Mouse (Mus musculus) liver, embryonic 15.5 days (tissue): ENCODE measurements around the gene Prss23. TPM values are rescaled to one million over a fixed set of nuclear protein-coding genes. Genes with fewer than 3 reads are reported as not detected.

Source experiments
- ATAC-seq: fragments of 200-750 bp; cut with Nextera tagmentation; 2 replicates; pipeline ENCODE4 v1.8.0; 2017; ENCODE audit warnings: moderate number of reproducible peaks, mild to moderate bottlenecking, moderate library complexity; ENCODE audit not compliant: insufficient read depth
- H3K27ac ChIP-seq: fragments of 300-500 bp; sonication (generic); replicated peaks from 2 replicates; pipeline ENCODE4 v1.5.1; 2015; ENCODE audit warnings: mild to moderate bottlenecking, inconsistent platforms
- H3K27me3 ChIP-seq: fragments of 300-500 bp; sonication (generic); 2 replicates; pipeline ENCODE4 v1.6.1; 2015; ENCODE audit warnings: mild to moderate bottlenecking, inconsistent platforms
- H3K36me3 ChIP-seq: fragments of 300-500 bp; sonication (generic); replicated peaks from 2 replicates; pipeline ENCODE4 v1.6.1; 2015; ENCODE audit warnings: moderate library complexity, mild to moderate bottlenecking, inconsistent platforms
- H3K4me1 ChIP-seq: fragments of 300-500 bp; sonication (generic); replicated peaks from 2 replicates; pipeline ENCODE4 v1.6.1; 2015; ENCODE audit warnings: inconsistent platforms
- H3K4me2 ChIP-seq: fragments of 300-500 bp; sonication (generic); 2 replicates; pipeline ENCODE4 v1.6.1; 2015; ENCODE audit warnings: moderate library complexity, mild to moderate bottlenecking, inconsistent platforms
- H3K4me3 ChIP-seq: fragments of 300-500 bp; sonication (generic); replicated peaks from 2 replicates; pipeline ENCODE4 v1.5.1; 2015; ENCODE audit warnings: mild to moderate bottlenecking, inconsistent platforms
- H3K9ac ChIP-seq: fragments of 300-500 bp; sonication (generic); 2 replicates; pipeline ENCODE4 v1.6.1; 2015; ENCODE audit warnings: moderate library complexity, mild to moderate bottlenecking, inconsistent platforms
- H3K9me3 ChIP-seq: fragments of 300-500 bp; sonication (generic); replicated peaks from 2 replicates; pipeline ENCODE4 v1.6.1; 2016; ENCODE audit warnings: inconsistent platforms
- WGBS: fragments of 180-500 bp; shearing (Covaris S2); methylation state at CpG from one replicate; pipeline ENCODE4 v1.1.7; 2015; ENCODE audit warnings: mixed read lengths; ENCODE audit not compliant: insufficient replicate concordance; 5-methylcytosine and 5-hydroxymethylcytosine counted together
- polyA plus RNA-seq: library from polyadenylated mRNA; unstranded; fragments of >200 nt; fragmentation: Nextera tagmentation; extraction: Ambion mirVana; gene quantifications from 2 replicates; pipeline ENCODE4 v1.2.1, GENCODE M21; 2015

Prss23 gene
- polyA plus RNA-seq, 1 experiment from 2014 or later, result 4.2 TPM

- Histone ChIP-seq H3K36me3 (no peaks in the 10 kb centered on the region), H3K4me3 (no peak overlapping the region), H3K4me1 (no peaks in the 10 kb centered on the region), H3K27ac (no peak overlapping the region), H3K9me3 (no peaks in the 10 kb centered on the region), H3K4me2 (no peak overlapping the region), H3K9ac (no peak overlapping the region), H3K27me3 (no peaks in the 10 kb centered on the region)
- no peak for ATAC-seq
These were observed 66.1 kb downstream of the Prss23 start for GRCm38 (mm10) chr7:89460911-89461310.

- Histone ChIP-seq H3K9me3 (no peaks in the 10 kb centered on the region), H3K4me2 (no peak overlapping the region), H3K4me3 (no peak overlapping the region), H3K27ac (no peak overlapping the region), H3K27me3 (no peaks in the 10 kb centered on the region), H3K9ac (no peak overlapping the region), H3K36me3 (no peaks in the 10 kb centered on the region), H3K4me1 (no peaks in the 10 kb centered on the region)
- 31% methylated on average over 2 of the region's 2 CpGs for WGBS
- ATAC-seq, result no peak
These were observed 67.3 kb downstream of the Prss23 start for GRCm38 (mm10) chr7:89459691-89460090.

Other genes with a start within 250 kb of the Prss23 start
- 15.3 and 16.4 TPM in 2 replicates for gene Tmem135, start 123.0 kb downstream of the Prss23 start, polyA plus RNA-seq
- gene Fzd4, start 122.8 kb downstream of the Prss23 start, polyA plus RNA-seq, result 1.9 and 2.4 TPM in 2 replicates
- gene Me3, start 105.2 kb upstream of the Prss23 start, polyA plus RNA-seq, result 0.07 and 0.08 TPM in 2 replicates